Mouse (Mus musculus) midbrain, embryonic 12.5 days (tissue): ENCODE measurements at regions not wholly inside any gene's neighbourhood (a gene's known extent, or its start where the extent isn't known, plus 50 kb on each side); places are given as distances from the start of the nearest gene placed in this dataset.
A peak's percentile ranks its signal among the peaks of the same experiment; 100 is the strongest.

Experiments used
- ATAC-seq: fragments of 200-750 bp; cut with Nextera tagmentation; 2 replicates; pipeline ENCODE4 v1.8.0; 2017; ENCODE audit warnings: low read depth, moderate TSS enrichment, moderate library complexity; ENCODE audit not compliant: low FRiP score
- H3K27ac ChIP-seq: fragments of 300-500 bp; sonication (generic); replicated peaks from 2 replicates; pipeline ENCODE4 v1.5.1; 2016; ENCODE audit warnings: mild to moderate bottlenecking
- H3K27me3 ChIP-seq: fragments of 300-500 bp; sonication (generic); 2 replicates; pipeline ENCODE4 v1.6.1; 2016; ENCODE audit warnings: mild to moderate bottlenecking
- H3K36me3 ChIP-seq: fragments of 300-500 bp; sonication (generic); 2 replicates; pipeline ENCODE4 v1.6.1; 2016
- H3K4me1 ChIP-seq: fragments of 300-500 bp; sonication (generic); 2 replicates; pipeline ENCODE4 v1.6.1; 2016
- H3K4me2 ChIP-seq: fragments of 300-500 bp; sonication (generic); replicated peaks from 2 replicates; pipeline ENCODE4 v1.6.1; 2016; ENCODE audit warnings: mild to moderate bottlenecking, moderate library complexity
- H3K4me3 ChIP-seq: fragments of 300-500 bp; sonication (generic); 2 replicates; pipeline ENCODE4 v1.5.1; 2016; ENCODE audit warnings: mild to moderate bottlenecking
- H3K9ac ChIP-seq: fragments of 300-500 bp; sonication (generic); replicated peaks from 2 replicates; pipeline ENCODE4 v1.6.1; 2016; ENCODE audit warnings: mild to moderate bottlenecking, moderate library complexity
- H3K9me3 ChIP-seq: fragments of 300-500 bp; sonication (generic); 2 replicates; pipeline ENCODE4 v1.6.1; 2016; ENCODE audit warnings: mild to moderate bottlenecking
- WGBS: fragments of 180-500 bp; shearing (Covaris S2); methylation state at CpG from one replicate; pipeline ENCODE4 v1.1.7; 2016; 5-methylcytosine and 5-hydroxymethylcytosine counted together

GRCm38 (mm10) chr12:25227736-25228135 is 130.8 kb upstream of the Id2 start:
- WGBS: 89% methylated on average over 4 of the region's 4 CpGs
- no peak for ATAC-seq
- H3K27ac ChIP-seq: no peak overlapping the region

DNA sequence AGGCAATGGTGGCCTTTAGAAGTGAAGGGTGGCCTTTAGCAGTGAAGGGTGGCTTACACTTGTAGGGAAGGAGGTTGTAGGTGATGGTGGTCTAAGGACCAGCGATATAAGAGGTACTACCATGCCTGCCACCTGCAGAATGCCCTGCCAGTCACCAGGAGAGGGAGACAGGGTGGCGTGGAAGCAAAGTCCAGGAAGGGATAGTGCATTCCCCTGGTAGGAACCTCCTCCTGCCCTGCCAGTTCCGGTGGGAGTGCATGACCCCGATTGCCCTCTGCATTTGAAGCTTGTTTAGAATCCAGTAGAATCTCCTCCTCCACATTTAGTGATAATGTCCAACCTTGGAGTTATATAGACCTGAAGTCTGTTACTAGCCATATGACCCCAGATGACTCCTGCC is 127.7 kb upstream of the Id2 start:
- Histone ChIP-seq H3K9me3 (no peaks in the 10 kb centered on the region), H3K27ac (no peak overlapping the region), H3K4me2 (no peak overlapping the region), H3K9ac (no peak overlapping the region), H3K27me3 (peaks cover 8% of the 10 kb centered on the region; the same call in 1 of the 2 replicates), H3K36me3 (no peaks in the 10 kb centered on the region), H3K4me3 (no peak overlapping the region), H3K4me1 (peaks cover 8% of the 10 kb centered on the region; the same call in 1 of the 2 replicates)
- no peak for ATAC-seq
- 77% methylated on average over 4 of the region's 4 CpGs for WGBS

More at GRCm38 (mm10) chr12:25227736-25228135, 130.8 kb upstream of the Id2 start:
- Histone ChIP-seq H3K27me3 (no peaks in the 10 kb centered on the region), H3K4me1 (no peaks in the 10 kb centered on the region), H3K9ac (no peak overlapping the region), H3K4me3 (no peak overlapping the region), H3K36me3 (no peaks in the 10 kb centered on the region), H3K9me3 (no peaks in the 10 kb centered on the region), H3K4me2 (no peak overlapping the region)

DNA sequence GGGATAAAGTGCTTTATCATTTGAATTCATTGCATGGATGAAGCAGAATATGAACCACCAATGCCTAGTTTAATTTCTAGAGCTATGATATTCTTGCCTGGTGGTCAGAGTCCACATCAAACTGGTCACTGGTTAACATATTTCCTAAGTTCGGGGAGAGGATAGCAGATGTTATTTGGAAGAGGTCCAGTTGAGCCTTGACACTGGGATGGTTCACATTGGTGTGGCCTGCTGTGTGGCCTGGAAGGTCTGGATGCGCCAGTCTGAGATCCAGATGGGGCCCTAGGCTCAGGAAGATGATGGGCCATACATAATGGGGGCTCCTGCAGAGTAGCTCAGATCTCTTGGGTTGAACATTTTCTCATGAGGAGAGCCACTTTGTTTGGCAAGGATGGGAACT is 127.3 kb upstream of the Id2 start:
- WGBS: 87% methylated on average over 2 of the region's 2 CpGs
- Histone ChIP-seq H3K9ac (no peak overlapping the region), H3K36me3 (no peaks in the 10 kb centered on the region), H3K4me2 (no peak overlapping the region), H3K27ac (no peak overlapping the region), H3K4me3 (no peak overlapping the region), H3K4me1 (peaks cover 8% of the 10 kb centered on the region; the same call in 1 of the 2 replicates), H3K9me3 (no peaks in the 10 kb centered on the region), H3K27me3 (peaks cover 10% of the 10 kb centered on the region; the same call in 1 of the 2 replicates)
- no peak for ATAC-seq

- WGBS: 87% methylated on average over 4 of the region's 4 CpGs
Measured at GRCm38 (mm10) chr12:25223539-25223938, 126.6 kb upstream of the Id2 start.

DNA sequence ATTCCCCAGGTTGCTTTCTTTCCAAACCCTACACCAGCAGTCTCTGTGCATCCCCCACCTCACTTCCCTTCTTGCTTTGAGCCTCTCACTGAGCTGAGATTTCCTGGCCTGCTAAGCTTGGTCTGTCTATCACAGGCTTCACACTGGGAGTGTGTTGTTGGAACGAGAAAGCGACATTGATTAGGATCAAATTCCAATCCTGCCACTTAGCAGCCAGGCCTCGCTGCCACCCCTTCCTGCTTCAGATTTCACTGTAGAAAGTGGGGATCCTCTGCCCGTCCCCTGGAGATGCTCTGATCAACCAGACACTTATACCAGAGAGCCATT is 123.8 kb upstream of the Id2 start:
- Histone ChIP-seq H3K27ac (no peak overlapping the region), H3K36me3 (no peaks in the 10 kb centered on the region), H3K27me3 (peaks cover 20% of the 10 kb centered on the region; the same call in 1 of the 2 replicates), H3K4me2 (no peak overlapping the region), H3K4me3 (no peak overlapping the region), H3K4me1 (peaks cover 26% of the 10 kb centered on the region), H3K9ac (no peak overlapping the region), H3K9me3 (no peaks in the 10 kb centered on the region)
- ATAC-seq: no peak
- WGBS: 13% methylated on average over 4 of the region's 4 CpGs

More at GRCm38 (mm10) chr12:25223539-25223938, 126.6 kb upstream of the Id2 start:
- Histone ChIP-seq H3K9me3 (no peaks in the 10 kb centered on the region), H3K9ac (no peak overlapping the region), H3K27me3 (peaks cover 14% of the 10 kb centered on the region; the same call in 1 of the 2 replicates), H3K4me3 (no peak overlapping the region), H3K4me1 (peaks cover 12% of the 10 kb centered on the region), H3K27ac (no peak overlapping the region), H3K4me2 (no peak overlapping the region), H3K36me3 (no peaks in the 10 kb centered on the region)
- no peak for ATAC-seq

GRCm38 (mm10) chr12:25220096-25220779 is 123.3 kb upstream of the Id2 start:
- ATAC-seq: no peak

GRCm38 (mm10) chr12:25219546-25219945 is 122.6 kb upstream of the Id2 start:
- H3K9ac ChIP-seq: no peak overlapping the region
- no peak overlapping the region for H3K4me3 ChIP-seq
- no peaks in the 10 kb centered on the region for H3K9me3 ChIP-seq
- H3K36me3 ChIP-seq: no peaks in the 10 kb centered on the region
- WGBS: 81% methylated on average over 10 of the region's 10 CpGs
- no peak overlapping the region for H3K27ac ChIP-seq
- ATAC-seq: no peak
- H3K4me1 ChIP-seq: peaks cover 26% of the 10 kb centered on the region
- H3K27me3 ChIP-seq: peaks cover 20% of the 10 kb centered on the region; the same call in 1 of the 2 replicates
- H3K4me2 ChIP-seq: no peak overlapping the region

More at GRCm38 (mm10) chr12:25220096-25220779, 123.3 kb upstream of the Id2 start:
- no peak overlapping the region for H3K27ac ChIP-seq
- peaks cover 26% of the 10 kb centered on the region for H3K4me1 ChIP-seq
- no peaks in the 10 kb centered on the region for H3K9me3 ChIP-seq
- H3K36me3 ChIP-seq: no peaks in the 10 kb centered on the region
- no peak overlapping the region for H3K9ac ChIP-seq
- 63% methylated on average over 9 of the region's 9 CpGs for WGBS
- H3K4me2 ChIP-seq: no peak overlapping the region
- peaks cover 20% of the 10 kb centered on the region; the same call in 1 of the 2 replicates for H3K27me3 ChIP-seq
- H3K4me3 ChIP-seq: no peak overlapping the region

- no peaks in the 10 kb centered on the region for H3K9me3 ChIP-seq
- WGBS: 27% methylated on average over 5 of the region's 5 CpGs
- H3K27me3 ChIP-seq: peaks cover 20% of the 10 kb centered on the region; the same call in 1 of the 2 replicates
- ATAC-seq: 0 out of 2 replicates have a peak, but pooled peaks have one; percentile 27
- H3K4me3 ChIP-seq: no peak overlapping the region
- H3K36me3 ChIP-seq: no peaks in the 10 kb centered on the region
- no peak overlapping the region for H3K9ac ChIP-seq
- H3K27ac ChIP-seq: no peak overlapping the region
- H3K4me2 ChIP-seq: no peak overlapping the region
- H3K4me1 ChIP-seq: peaks cover 26% of the 10 kb centered on the region
Measured at GRCm38 (mm10) chr12:25216792-25217516, 120.0 kb upstream of the Id2 start.

DNA sequence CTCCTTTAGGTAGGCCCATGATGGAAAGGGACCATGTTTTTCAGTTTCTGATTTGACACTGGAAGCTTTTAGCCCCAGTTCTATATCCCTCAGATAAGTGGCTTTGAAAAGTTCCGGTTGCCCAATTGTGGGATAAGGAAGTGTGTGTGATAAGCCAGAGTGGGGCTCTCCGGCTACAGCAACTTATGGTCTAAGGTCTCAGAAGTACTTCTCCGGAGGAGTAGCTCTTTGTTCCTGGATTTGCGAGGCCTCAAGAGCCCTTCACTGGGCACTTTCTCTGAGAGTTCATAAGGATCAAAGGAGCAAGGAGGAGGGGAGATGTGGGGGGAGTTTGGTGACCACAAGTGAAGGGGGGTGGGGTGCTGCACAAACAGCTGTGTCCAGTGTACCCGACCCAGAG is 118.3 kb upstream of the Id2 start:
- Histone ChIP-seq H3K4me1 (peaks cover 18% of the 10 kb centered on the region), H3K27ac (no peak overlapping the region), H3K9ac (no peak overlapping the region), H3K9me3 (no peaks in the 10 kb centered on the region), H3K27me3 (peaks cover 18% of the 10 kb centered on the region; the same call in 1 of the 2 replicates), H3K4me2 (no peak overlapping the region), H3K4me3 (no peak overlapping the region), H3K36me3 (no peaks in the 10 kb centered on the region)
- 45% methylated on average over 5 of the region's 5 CpGs for WGBS
- no peak for ATAC-seq

GRCm38 (mm10) chr12:25213782-25214478 is 117.0 kb upstream of the Id2 start:
- no peak overlapping the region for H3K4me2 ChIP-seq
- no peaks in the 10 kb centered on the region for H3K9me3 ChIP-seq
- WGBS: 85% methylated on average over 11 of the region's 11 CpGs
- H3K27ac ChIP-seq: no peak overlapping the region
- H3K36me3 ChIP-seq: no peaks in the 10 kb centered on the region
- H3K27me3 ChIP-seq: peaks cover 10% of the 10 kb centered on the region; the same call in 1 of the 2 replicates
- H3K4me1 ChIP-seq: peaks cover 18% of the 10 kb centered on the region
- no peak for ATAC-seq
- H3K4me3 ChIP-seq: no peak overlapping the region
- no peak overlapping the region for H3K9ac ChIP-seq

GRCm38 (mm10) chr12:25211331-25211730 is 114.4 kb upstream of the Id2 start:
- ATAC-seq: no peak
- no peaks in the 10 kb centered on the region for H3K9me3 ChIP-seq
- no peak overlapping the region for H3K4me3 ChIP-seq
- H3K36me3 ChIP-seq: no peaks in the 10 kb centered on the region
- H3K4me1 ChIP-seq: 0 out of 2 replicates have a peak, but pooled peaks cover 4% of the 10 kb centered on the region
- WGBS: 80% methylated on average over 6 of the region's 6 CpGs
- no peak overlapping the region for H3K9ac ChIP-seq
- H3K4me2 ChIP-seq: no peak overlapping the region
- no peaks in the 10 kb centered on the region; the same call in 1 of the 2 replicates for H3K27me3 ChIP-seq
- no peak overlapping the region for H3K27ac ChIP-seq

DNA sequence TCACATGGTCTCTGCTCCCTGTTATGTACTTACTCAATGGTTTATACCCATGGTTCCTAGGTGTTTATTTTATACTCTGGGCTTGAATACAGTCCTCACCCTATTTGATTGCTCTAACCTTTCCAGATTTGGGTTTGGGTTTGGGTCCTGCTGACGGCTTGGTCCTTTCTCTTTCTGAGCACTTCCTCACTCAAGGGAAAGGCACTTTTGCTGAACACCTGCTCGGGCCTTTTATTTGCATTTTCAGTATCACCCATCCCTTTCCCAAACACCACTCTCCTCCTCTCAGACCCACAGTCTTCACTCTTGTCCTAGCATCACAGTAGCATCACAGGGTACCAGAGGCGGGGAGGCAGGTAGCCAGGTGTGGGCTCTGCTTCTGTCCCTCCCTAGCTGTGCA is 113.7 kb upstream of the Id2 start:
- Histone ChIP-seq H3K27ac (no peak overlapping the region), H3K27me3 (no peaks in the 10 kb centered on the region; the same call in 1 of the 2 replicates), H3K4me3 (no peak overlapping the region), H3K9ac (no peak overlapping the region), H3K36me3 (no peaks in the 10 kb centered on the region), H3K4me1 (0 out of 2 replicates have a peak, but pooled peaks cover 4% of the 10 kb centered on the region), H3K9me3 (no peaks in the 10 kb centered on the region), H3K4me2 (no peak overlapping the region)
- no peak for ATAC-seq
- 92% methylated on average over 3 of the region's 3 CpGs for WGBS
